Mouse (Mus musculus) kidney, adult 18-20 months (tissue): Measurements from ENCODE around the gene Map2k3.

Experiments
- DNase-seq: peaks from one replicate; pipeline ENCODE4 v3.0.0; 2021

Map2k3 gene

DNA sequence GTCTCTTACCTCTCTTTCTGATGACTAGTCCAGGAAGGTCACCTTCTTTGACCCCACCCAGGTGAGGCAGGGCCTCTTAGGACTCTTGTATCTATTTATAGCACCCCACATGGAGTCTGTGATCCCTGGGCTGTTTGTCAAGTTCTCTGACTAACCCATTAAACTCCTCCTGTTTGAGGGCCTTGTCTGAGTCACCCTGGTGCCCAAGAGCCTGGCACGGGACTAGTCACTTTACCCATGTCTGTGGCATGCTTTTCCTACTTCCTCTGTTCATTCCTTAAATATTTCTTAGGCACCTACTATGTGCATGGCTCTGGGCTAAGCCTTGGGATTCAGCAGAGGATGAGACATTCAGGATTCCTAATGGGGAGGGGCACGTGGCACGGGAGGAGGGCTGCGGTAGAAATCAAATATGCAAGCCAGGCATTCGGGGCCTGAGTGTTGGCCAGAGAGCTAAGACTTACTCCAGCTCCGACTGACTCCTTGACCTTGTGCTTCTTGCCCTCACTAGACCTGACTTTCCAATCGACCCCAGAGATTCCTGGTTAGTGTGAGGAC, 1.0 kb upstream of the Map2k3 start:
- DNase-seq, result peak; percentile 13

DNA sequence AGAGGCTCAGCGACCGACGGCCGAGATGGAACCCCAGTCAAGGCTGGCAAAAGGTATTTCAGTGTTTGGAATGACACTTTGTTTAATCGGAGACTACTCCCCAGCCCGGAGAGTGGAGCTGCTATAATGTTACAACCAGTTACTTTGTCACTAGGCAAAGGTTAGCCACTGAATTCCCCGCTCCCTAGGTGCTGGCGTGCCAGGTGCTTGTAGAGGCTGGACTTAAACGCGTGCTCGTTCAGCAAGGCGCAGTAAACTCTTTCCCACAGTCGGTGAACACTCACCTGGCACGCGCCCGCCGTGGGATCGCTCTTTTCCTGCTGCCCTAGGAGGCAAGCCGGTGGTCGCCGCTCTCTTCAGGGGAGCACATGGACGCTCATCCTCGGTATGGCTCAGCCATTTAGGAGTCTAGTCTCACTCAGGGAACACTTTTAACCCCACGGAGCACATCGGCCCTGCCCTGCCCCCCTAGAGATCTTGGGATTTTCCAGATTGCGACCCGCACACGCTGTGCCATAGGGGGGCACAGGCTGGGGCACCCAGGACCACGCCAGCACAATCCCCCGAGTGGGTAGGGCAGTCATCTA, 458 bp upstream of the Map2k3 start:
- peak; percentile 55 for DNase-seq

GRCm38 (mm10) chr11:60932503-60933020, 729 bp downstream of the Map2k3 start:
- DNase-seq, result peak; percentile 40

- peak; percentile 54 for DNase-seq
These were observed 1.5 kb downstream of the Map2k3 start for GRCm38 (mm10) chr11:60933178-60933930.

DNA sequence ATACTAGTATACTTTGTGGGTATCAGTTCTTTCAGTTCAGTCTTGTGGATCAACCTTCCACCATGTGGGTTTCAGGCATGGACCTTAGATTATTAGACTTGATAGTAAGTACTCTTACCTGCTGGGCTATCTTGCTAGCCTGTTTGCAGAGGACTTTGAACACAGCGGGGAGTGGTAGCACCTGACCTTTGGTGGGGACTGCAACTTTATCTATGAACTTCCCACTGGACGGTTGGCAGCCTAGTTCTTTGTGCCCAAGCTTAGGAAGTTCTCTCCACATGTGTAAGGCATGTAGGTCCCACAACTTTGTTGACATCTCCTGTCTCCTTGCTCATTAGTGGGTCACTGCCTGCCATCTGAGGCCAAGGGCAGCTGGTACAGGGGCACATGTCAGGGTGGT, 3.0 kb downstream of the Map2k3 start:
- DNase-seq, result peak; percentile 14

DNA sequence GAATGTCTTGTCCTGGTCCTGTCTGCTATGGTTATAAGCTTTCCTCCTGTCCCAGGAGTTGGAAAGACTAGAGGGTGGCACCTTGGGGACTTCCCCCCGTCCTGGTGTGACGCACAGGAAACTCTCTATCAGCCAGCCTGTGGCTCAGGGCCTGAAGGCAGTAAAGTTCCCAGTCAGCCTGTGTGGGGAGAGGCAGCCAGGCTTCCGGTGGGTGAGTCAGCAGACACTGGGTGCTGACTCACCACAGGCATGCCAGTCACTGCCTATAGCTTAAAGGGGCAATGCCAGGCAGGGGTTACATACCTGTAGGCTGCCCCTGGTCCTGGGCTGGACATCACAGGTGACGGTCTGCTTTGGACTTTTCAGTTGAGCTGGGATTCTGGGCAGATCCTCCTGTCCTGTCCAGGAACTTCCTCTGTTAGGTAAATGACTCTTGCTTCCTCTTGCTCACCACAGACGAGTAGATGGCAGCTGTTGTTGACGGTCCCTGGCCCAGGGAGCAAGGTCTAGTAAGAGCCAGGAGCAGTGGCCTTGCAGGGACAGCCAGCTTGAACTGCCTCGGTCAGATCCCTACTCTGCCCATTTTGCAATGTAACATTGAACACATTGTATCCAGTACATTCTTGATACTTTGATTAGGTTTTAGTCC, 3.6 kb downstream of the Map2k3 start:
- peak; percentile 70 for DNase-seq

- no peak for DNase-seq
These were observed 4.1 kb downstream of the Map2k3 start for GRCm38 (mm10) chr11:60935975-60936373.

DNA sequence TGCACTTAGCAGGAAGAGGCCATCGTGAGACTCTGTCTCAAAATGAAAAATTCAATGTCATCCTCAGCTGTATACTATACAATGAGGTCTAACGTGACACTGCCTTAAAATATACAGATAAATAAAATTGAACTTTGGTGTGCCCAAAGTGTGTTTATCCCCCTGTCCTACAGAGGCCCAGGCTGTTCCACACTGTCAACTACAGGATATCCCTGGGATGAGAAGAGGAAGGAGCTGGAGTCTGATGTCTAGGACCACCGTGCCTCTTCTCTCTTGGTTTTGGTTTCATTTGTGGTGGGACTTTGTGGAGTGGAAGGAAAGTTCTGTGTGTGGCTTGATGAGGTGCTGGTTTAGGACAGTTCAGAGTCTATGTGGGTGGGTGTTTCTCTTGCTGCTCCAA, 5.8 kb downstream of the Map2k3 start:
- DNase-seq, result no peak

- no peak for DNase-seq
These were observed 7.7 kb downstream of the Map2k3 start for GRCm38 (mm10) chr11:60939487-60939886.

DNA sequence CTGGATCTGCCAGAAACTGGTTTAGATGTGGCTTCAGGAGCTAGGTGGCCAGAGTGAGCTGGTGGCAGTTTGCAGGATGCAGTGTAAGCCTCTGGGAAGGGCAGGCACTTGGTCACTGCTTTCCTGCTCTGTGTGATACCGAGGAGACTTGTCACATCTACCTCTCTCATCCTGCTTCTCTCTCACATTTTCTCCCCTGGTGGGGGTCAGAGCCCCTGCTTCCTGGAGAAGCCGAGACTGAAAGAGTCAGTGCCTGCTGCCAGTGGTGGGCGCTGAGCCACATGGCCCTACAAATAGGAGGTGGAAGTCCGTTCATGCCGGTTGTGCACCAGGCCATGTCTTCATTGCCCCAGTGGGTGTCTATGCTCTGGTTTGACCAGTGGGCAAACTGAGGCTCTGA, 8.7 kb downstream of the Map2k3 start:
- no peak for DNase-seq

GRCm38 (mm10) chr11:60941370-60941769, 9.5 kb downstream of the Map2k3 start:
- DNase-seq, result no peak

- DNase-seq, result no peak
These were observed 10.6 kb downstream of the Map2k3 start for GRCm38 (mm10) chr11:60942263-60943015.

DNA sequence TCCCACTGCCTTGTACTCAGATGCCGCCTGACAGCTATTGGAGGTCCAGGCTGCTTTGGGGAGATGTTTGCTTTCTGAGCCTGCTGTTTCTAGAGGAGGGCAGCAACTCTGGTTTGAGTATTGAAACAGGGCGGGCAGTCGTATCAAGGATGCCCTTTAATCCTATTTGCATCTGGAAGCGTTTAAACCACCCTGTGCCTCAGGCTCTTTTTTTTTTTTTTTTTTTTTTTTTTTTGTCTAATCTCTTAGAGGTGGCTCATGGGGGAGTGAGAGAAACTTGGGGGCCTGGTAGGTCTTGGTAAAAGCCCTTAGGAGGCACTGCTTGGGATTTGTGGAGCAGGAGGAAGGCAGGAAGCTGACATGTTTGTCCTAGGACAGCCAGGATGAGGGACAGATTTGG, 13.2 kb downstream of the Map2k3 start:
- no peak for DNase-seq

- DNase-seq, result no peak
These were observed 20.1 kb downstream of the Map2k3 start for GRCm38 (mm10) chr11:60951896-60952295.

DNA sequence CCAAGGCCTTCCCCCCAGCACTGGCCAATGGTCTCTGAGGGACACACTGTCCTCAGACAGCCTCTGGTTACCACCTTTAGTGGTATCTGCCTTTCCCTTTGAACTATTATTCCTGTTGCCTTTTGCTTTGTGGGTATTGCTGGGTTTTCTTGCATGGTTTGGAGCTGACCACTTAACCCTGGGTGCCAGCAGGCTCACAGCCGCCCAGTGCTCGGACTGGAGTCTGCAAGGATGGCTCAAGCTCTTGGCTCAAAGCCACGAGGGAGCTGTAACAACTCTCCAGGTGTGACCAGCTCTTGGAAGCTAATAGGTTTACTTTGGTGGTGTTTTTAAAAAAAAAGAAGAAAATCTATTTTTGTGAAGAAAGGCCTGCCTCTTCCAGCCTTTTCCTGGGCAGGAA, 20.5 kb downstream of the Map2k3 start:
- no peak for DNase-seq

- DNase-seq, result no peak
These were observed 21.2 kb downstream of the Map2k3 start for GRCm38 (mm10) chr11:60952986-60953385.

DNA sequence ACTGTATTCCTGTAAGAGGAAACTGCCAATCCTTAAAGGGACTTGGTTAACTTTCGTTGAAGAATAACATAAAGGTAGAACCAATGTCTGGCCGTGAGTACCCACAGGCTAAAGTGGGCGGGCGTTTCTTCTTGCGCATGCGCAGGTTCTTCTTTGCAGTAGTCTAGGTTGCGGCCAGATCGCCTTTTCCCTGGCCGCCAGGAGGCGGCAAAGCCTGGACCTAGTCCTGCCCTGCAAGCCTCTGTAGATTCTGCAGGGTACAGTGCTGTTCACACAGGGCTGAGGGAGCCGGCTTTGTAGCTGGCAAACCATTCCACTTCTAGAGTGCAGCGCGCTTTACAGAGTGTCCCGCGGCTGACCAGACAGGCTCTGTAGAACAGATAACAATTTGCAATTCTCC, 22.0 kb downstream of the Map2k3 start:
- DNase-seq, result peak; percentile 88

- DNase-seq, result no peak
These were observed 22.6 kb downstream of the Map2k3 start for GRCm38 (mm10) chr11:60954255-60955104.

DNA sequence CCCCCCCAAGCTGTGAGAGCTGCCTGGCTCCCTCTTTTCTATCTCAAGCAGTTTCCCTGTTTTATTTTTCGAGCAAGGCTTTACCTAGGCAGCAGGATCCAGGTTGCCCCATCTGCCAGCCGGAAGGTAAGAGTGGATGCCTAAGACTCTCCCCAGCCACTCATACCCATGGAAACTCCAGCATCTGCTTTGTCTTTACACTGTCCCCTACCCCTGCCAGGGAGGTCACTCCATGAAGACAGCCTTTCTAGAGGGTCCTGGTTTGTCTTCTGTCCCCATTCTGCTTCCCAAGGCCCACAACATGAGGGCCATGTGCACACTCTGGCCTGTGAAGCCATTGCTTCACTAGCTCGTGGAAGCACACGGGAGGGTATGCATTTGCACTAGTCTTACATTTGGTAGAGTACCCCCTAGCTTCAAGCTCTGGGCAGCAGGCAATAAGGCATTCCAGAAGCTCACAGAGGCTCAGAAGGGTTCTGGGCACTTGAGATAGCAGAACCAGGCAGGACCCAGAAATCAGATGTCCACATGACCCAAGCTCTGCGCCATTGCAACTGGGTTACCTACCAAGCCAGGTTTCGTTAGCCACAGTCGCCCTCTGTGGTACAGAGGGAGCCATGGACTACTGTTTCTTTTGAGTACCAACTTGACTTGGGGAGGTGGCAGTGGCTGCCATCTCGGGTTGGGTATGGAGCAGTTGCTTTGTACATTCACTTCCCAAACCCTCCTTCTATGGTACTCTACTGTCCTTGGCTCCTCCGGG, 24.0 kb downstream of the Map2k3 start:
- DNase-seq, result no peak

GRCm38 (mm10) chr11:60958948-60959347, 27.1 kb downstream of the Map2k3 start:
- DNase-seq, result no peak

DNA sequence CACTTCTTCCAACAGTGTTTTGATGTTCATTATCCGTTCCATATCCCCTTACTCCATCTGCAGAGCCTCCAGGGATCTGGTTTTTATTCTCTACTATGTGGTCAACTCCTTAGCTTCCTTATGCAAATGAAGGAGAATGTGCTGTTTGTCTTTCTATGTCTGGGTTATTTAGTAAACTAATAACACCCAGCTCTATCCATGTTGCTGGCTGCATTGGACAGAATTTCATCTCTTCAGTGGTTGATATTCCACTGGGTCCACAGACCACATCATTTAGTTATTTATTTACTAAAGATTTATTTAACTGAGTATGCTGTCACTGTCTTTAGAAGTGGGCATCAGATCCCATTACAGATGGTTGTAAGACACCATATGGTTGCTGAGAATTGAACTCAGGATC, 29.3 kb downstream of the Map2k3 start:
- no peak for DNase-seq
